Mouse (Mus musculus) CH12.LX (cell line): ENCODE data around the gene Tapt1. TPM values are rescaled to one million over a fixed set of nuclear protein-coding genes. Genes with fewer than 3 reads are reported as not detected.

Experiments used
- DNase-seq: peaks from one replicate; pipeline ENCODE4 v3.0.0-alpha.2; 2013; ENCODE audit errors: extremely low read depth
- H3K27ac ChIP-seq: 2 replicates; pipeline ENCODE4 v1.5.1; 2012; ENCODE audit warnings: low read depth, mild to moderate bottlenecking, control low read depth, moderate library complexity; ENCODE audit not compliant: insufficient read depth
- H3K27me3 ChIP-seq: replicated peaks from 2 replicates; pipeline ENCODE3; 2012; ENCODE audit warnings: inconsistent platforms
- H3K36me3 ChIP-seq, 2 experiments: replicated peaks in 1 of 2; 2 replicates each; pipeline versions ENCODE3 to v1.6.1; 2012; ENCODE audit warnings: inconsistent platforms in 1 of 2, low read length in 1 of 2, mild to moderate bottlenecking in 1 of 2, mixed read lengths in 1 of 2, moderate library complexity in 1 of 2; ENCODE audit not compliant: control insufficient read depth in 1 of 2, insufficient read depth in 1 of 2
- H3K4me1 ChIP-seq, 2 experiments: 2 replicates each; pipeline ENCODE4 v1.6.1; 2012; ENCODE audit warnings: inconsistent platforms in 1 of 2, moderate library complexity in 1 of 2; ENCODE audit not compliant: insufficient read depth in 2 of 2, control insufficient read depth in 1 of 2
- H3K4me2 ChIP-seq: 2 replicates; pipeline ENCODE4 v1.6.1; 2012; ENCODE audit warnings: low read depth, mild to moderate bottlenecking, control low read depth; ENCODE audit not compliant: poor library complexity, insufficient read depth, severe bottlenecking
- H3K4me3 ChIP-seq, 3 experiments: fragments of 150-350 bp in 1 of 3; sonication (generic) in 1 of 3; replicated peaks in 1 of 3; 2 replicates each; pipeline versions ENCODE3 to v1.5.1; 2011 to 2012; ENCODE audit warnings: low read depth in 2 of 3, low read length in 2 of 3, mild to moderate bottlenecking in 2 of 3, moderate library complexity in 2 of 3, control low read depth in 1 of 3, improper control_type of control experiment in 1 of 3, inconsistent platforms in 1 of 3, mixed read lengths in 1 of 3; ENCODE audit not compliant: poor library complexity in 1 of 3
- H3K79me2 ChIP-seq: replicated peaks from 2 replicates; pipeline ENCODE4 v1.6.1; 2012; ENCODE audit warnings: mild to moderate bottlenecking, moderate library complexity; ENCODE audit not compliant: control insufficient read depth, poor library complexity, insufficient read depth, severe bottlenecking; ENCODE audit errors: extremely low read depth
- H3K9ac ChIP-seq: 2 replicates; pipeline ENCODE4 v1.6.1; 2012; ENCODE audit warnings: low read depth, mild to moderate bottlenecking, control low read depth, moderate library complexity; ENCODE audit not compliant: insufficient read depth
- H3K9me3 ChIP-seq: replicated peaks from 2 replicates; pipeline ENCODE3; 2012; ENCODE audit warnings: low read length, inconsistent platforms, mixed read lengths
- CHD1 ChIP-seq: IDR thresholded peaks from 2 replicates; pipeline ENCODE4 v1.6.1; 2012; ENCODE audit warnings: low read depth, low read length, improper control_type of control experiment, inconsistent platforms
- CTCF ChIP-seq, 2 experiments: IDR thresholded peaks in 1 of 2; conservative IDR thresholded peaks in 1 of 2; 2 replicates each; pipeline ENCODE4 v1.5.1; 2011 to 2012; ENCODE audit warnings: low read depth in 2 of 2, low read length in 2 of 2, improper control_type of control experiment in 1 of 2, inconsistent platforms in 1 of 2, mild to moderate bottlenecking in 1 of 2, moderate library complexity in 1 of 2
- ELF1 ChIP-seq: IDR thresholded peaks from 2 replicates; pipeline ENCODE4 v1.6.1; 2014; ENCODE audit warnings: low read depth, mild to moderate bottlenecking, inconsistent platforms, low read length, improper control_type of control experiment
- EP300 ChIP-seq: IDR thresholded peaks from 2 replicates; pipeline ENCODE4 v1.6.1; 2011; ENCODE audit warnings: low read length, improper control_type of control experiment
- ETS1 ChIP-seq: conservative IDR thresholded peaks from 2 replicates; pipeline ENCODE4 v1.6.1; 2012; ENCODE audit warnings: low read depth, mild to moderate bottlenecking, inconsistent platforms, low read length, improper control_type of control experiment, moderate library complexity
- JUND ChIP-seq: conservative IDR thresholded peaks from 2 replicates; pipeline ENCODE4 v1.6.1; 2011; ENCODE audit warnings: low read depth, low read length, improper control_type of control experiment
- MAX ChIP-seq: IDR thresholded peaks from 2 replicates; pipeline ENCODE4 v1.6.1; 2011; ENCODE audit warnings: low read length, improper control_type of control experiment
- MAZ ChIP-seq: IDR thresholded peaks from 2 replicates; pipeline ENCODE4 v1.6.1; 2012; ENCODE audit warnings: low read depth, mild to moderate bottlenecking, inconsistent platforms, low read length, improper control_type of control experiment, moderate library complexity
- MEF2A ChIP-seq: IDR thresholded peaks from 2 replicates; pipeline ENCODE4 v1.6.1; 2014; ENCODE audit warnings: low read depth, mild to moderate bottlenecking, inconsistent platforms, low read length, improper control_type of control experiment, borderline replicate concordance
- MXI1 ChIP-seq: IDR thresholded peaks from 2 replicates; pipeline ENCODE4 v1.6.1; 2011; ENCODE audit warnings: mild to moderate bottlenecking, low read depth, low read length, improper control_type of control experiment
- MYC ChIP-seq: IDR thresholded peaks from 2 replicates; pipeline ENCODE4 v1.6.1; 2011; ENCODE audit warnings: low read depth, mild to moderate bottlenecking, improper control_type of control experiment, low read length
- NELFE ChIP-seq: IDR thresholded peaks from 2 replicates; pipeline ENCODE4 v1.6.1; 2011; ENCODE audit warnings: low read depth, low read length, improper control_type of control experiment
- PAX5 ChIP-seq: IDR thresholded peaks from 2 replicates; pipeline ENCODE4 v1.6.1; 2012; ENCODE audit warnings: low read length, inconsistent platforms, mixed read lengths
- RAD21 ChIP-seq: IDR thresholded peaks from 2 replicates; pipeline ENCODE4 v1.6.1; 2011; ENCODE audit warnings: low read depth, mild to moderate bottlenecking, low read length, improper control_type of control experiment, moderate library complexity
- SMC3 ChIP-seq: IDR thresholded peaks from 2 replicates; pipeline ENCODE4 v1.6.1; 2011; ENCODE audit warnings: low read depth, low read length, improper control_type of control experiment
- TCF12 ChIP-seq: IDR thresholded peaks from 2 replicates; pipeline ENCODE4 v1.6.1; 2014; ENCODE audit warnings: low read depth, mild to moderate bottlenecking, inconsistent platforms, low read length, improper control_type of control experiment
- ZC3H11A ChIP-seq: IDR thresholded peaks from 2 replicates; pipeline ENCODE4 v1.6.1; 2012; ENCODE audit warnings: low read depth, mild to moderate bottlenecking, inconsistent platforms, low read length, improper control_type of control experiment
- ZKSCAN1 ChIP-seq: IDR thresholded peaks from 2 replicates; pipeline ENCODE4 v1.6.1; 2012; ENCODE audit warnings: low read depth, inconsistent platforms, low read length, improper control_type of control experiment, borderline replicate concordance
- ZNF384 ChIP-seq: IDR thresholded peaks from 2 replicates; pipeline ENCODE4 v1.6.1; 2012; ENCODE audit warnings: low read depth, low read length, improper control_type of control experiment, inconsistent platforms
- dilution Hi-C: fragments of 300-500 bp; cut with MboI; formaldehyde crosslinking; loops from 2 replicates; pipeline ENCODE4 v1.14.3; 2020; ENCODE audit warnings: low sequenced_read_pairs; ENCODE audit not compliant: extremely low pct_unique_long_range_greater_than_20kb, extremely low pct_ligation_motif_present
- in situ Hi-C: fragments of 300-500 bp; cut with MboI; formaldehyde crosslinking; loops from 3 replicates; pipeline ENCODE4 v1.14.3; 2019; ENCODE audit warnings: low sequenced_read_pairs, low pct_ligation_motif_present, low pct_unique_long_range_greater_than_20kb, mixed read lengths
- polyA plus RNA-seq: library from polyadenylated mRNA; unstranded; fragments of >175 nt; gene quantifications from 2 replicates; pipeline ENCODE4 v1.2.1, GENCODE M21; 2012; ENCODE audit warnings: low read depth; ENCODE audit not compliant: insufficient read length
- total RNA-seq, 2 experiments: library from RNA; depleted of rRNA; stranded (reverse); fragments of 300-350 nt in 1 of 2; fragments of >200 nt in 1 of 2; gene quantifications; 2 replicates each; pipeline ENCODE4 v1.2.3; 2012 to 2014

Tapt1 gene
- total and polyA plus RNA-seq, 3 experiments, result 15.7 to 40.8 (median 33.5) TPM

DNA sequence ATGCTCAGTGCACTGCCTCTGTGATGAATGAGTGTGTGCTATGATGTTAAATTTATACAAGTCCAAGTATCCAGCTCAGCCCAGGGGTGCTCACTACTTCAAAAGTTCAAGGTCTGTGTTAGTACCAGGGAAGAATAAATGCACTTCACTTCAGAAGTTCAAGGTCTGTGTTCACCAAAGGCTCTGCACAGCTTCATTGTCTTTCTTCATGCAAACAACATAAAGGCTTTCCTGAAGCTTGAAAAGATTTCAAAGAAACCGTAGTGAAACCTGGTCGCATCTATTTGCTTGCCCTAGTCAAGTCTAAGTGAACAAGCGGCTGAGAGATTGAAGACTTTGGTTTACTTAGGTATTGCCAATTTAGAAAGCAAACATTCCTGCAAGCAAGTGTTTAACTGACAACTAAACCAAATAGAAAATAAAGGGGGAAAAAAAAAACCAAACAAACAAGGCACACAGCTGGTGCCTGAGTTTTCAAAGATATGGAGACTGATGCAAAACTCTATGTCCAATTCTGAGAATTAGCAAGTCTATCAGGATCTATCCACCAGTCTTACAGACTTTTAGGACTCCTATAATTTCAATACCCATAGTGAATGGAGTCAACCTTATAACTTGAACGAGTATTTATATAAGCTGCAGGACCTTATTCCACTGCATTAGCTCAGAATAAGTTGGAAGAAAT is 1.4 kb downstream of the Tapt1 start:
- in situ Hi-C loops (loop anchor here (5.0 to 25.0 kb wide), 2 partner anchors 32 to 338 kb away; no protein-coding TSS in a partner anchor), dilution Hi-C loops (no loop called here)
- Histone ChIP-seq H3K4me2 (peak overlapping the region; percentile 34), H3K27ac (no peak overlapping the region), H3K9me3 (no peaks in the 10 kb centered on the region), H3K9ac (peak overlapping the region; percentile 73), H3K27me3 (no peaks in the 10 kb centered on the region), H3K36me3 (peaks cover 0 to 14% of the 10 kb centered on the region in 2 experiments), H3K4me1 (peaks cover 9 to 66% of the 10 kb centered on the region in 2 experiments; a peak in 3 of 4 replicates), H3K4me3 (peak overlapping the region; percentile 65 to 90 (median 85)), H3K79me2 (peaks cover 33% of the 10 kb centered on the region)
- DNase-seq, result no peak
- TF ChIP-seq MAZ (no peak), NELFE (no peak), TCF12 (no peak), SMC3 (no peak), ETS1 (no peak), ZC3H11A (no peak), ZNF384 (no peak), CHD1 (no peak), MAX (no peak), MYC (no peak), ZKSCAN1 (no peak), PAX5 (no peak), EP300 (no peak), JUND (no peak), MEF2A (no peak)

DNA sequence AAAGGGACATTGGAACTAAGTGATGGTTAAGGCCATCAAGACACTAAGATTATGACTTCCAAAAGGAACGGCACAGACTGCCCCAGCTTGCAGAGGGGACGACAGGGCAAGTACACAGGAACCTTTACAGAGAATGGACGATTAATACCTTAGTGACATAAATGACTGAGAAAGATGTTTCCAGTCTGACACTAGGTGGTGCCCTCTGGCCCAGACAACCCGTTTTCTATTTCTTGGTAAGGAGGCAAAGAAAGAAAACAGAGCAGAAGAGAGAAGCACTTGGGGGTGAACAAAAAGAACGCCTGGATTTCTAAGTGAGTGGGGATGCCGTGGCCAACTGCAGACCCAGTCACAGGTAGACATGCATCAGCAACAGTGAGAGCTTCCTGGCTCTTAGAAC is 2.2 kb downstream of the Tapt1 start:
- peak; percentile 57 for DNase-seq
- H3K27me3 ChIP-seq, result no peaks in the 10 kb centered on the region
- H3K27ac ChIP-seq, result no peak overlapping the region
- dilution Hi-C loops, result no loop called here
- TF ChIP-seq RAD21 (peak; percentile 46), ELF1 (no peak), MXI1 (no peak), SMC3 (peak; percentile 75), CTCF (conservative IDR thresholded peaks at IDR 0.05 in 1 of 2, IDR thresholded peaks at IDR 0.05 in 1 of 2; ENCODE audit: low read depth in 2 of 2, low read length in 2 of 2) (peak; percentile 30 to 77; a peak in 2 of 4 replicates), MYC (0 out of 2 replicates have a peak, but pooled peaks have one; percentile 22)
- TF ChIP-seq, all 38 proteins: peak for 4
- Histone ChIP-seq H3K79me2 (peaks cover 39% of the 10 kb centered on the region), H3K36me3 (peaks cover 0 to 20% of the 10 kb centered on the region in 2 experiments), H3K4me3 (peak overlapping the region in 1 of 3 experiments; percentile 20), H3K9me3 (no peaks in the 10 kb centered on the region), H3K9ac (peak overlapping the region; percentile 73; the same call in 1 of the 2 replicates), H3K4me1 (peaks cover 9 to 66% of the 10 kb centered on the region in 2 experiments; a peak in 3 of 4 replicates), H3K4me2 (peak overlapping the region; percentile 34)
- in situ Hi-C loops, result loop anchor here (5.0 kb wide), 1 partner anchor 33 kb away; no protein-coding TSS in a partner anchor
